Mouse (Mus musculus) CH12.LX (cell line): ENCODE measurements around the gene Ndufv1. TPM values are rescaled to one million over a fixed set of nuclear protein-coding genes. Genes with fewer than 3 reads are reported as not detected.

Source experiments
- DNase-seq: peaks from one replicate; pipeline ENCODE4 v3.0.0-alpha.2; 2013; ENCODE audit errors: extremely low read depth
- H3K27ac ChIP-seq: 2 replicates; pipeline ENCODE4 v1.5.1; 2012; ENCODE audit warnings: low read depth, mild to moderate bottlenecking, control low read depth, moderate library complexity; ENCODE audit not compliant: insufficient read depth
- H3K27me3 ChIP-seq: replicated peaks from 2 replicates; pipeline ENCODE3; 2012; ENCODE audit warnings: inconsistent platforms
- H3K36me3 ChIP-seq, 2 experiments: replicated peaks in 1 of 2; 2 replicates each; pipeline versions ENCODE3 to v1.6.1; 2012; ENCODE audit warnings: inconsistent platforms in 1 of 2, low read length in 1 of 2, mild to moderate bottlenecking in 1 of 2, mixed read lengths in 1 of 2, moderate library complexity in 1 of 2; ENCODE audit not compliant: control insufficient read depth in 1 of 2, insufficient read depth in 1 of 2
- H3K4me1 ChIP-seq, 2 experiments: 2 replicates each; pipeline ENCODE4 v1.6.1; 2012; ENCODE audit warnings: inconsistent platforms in 1 of 2, moderate library complexity in 1 of 2; ENCODE audit not compliant: insufficient read depth in 2 of 2, control insufficient read depth in 1 of 2
- H3K4me2 ChIP-seq: 2 replicates; pipeline ENCODE4 v1.6.1; 2012; ENCODE audit warnings: low read depth, mild to moderate bottlenecking, control low read depth; ENCODE audit not compliant: poor library complexity, insufficient read depth, severe bottlenecking
- H3K4me3 ChIP-seq, 3 experiments: fragments of 150-350 bp in 1 of 3; sonication (generic) in 1 of 3; replicated peaks in 1 of 3; 2 replicates each; pipeline versions ENCODE3 to v1.5.1; 2011 to 2012; ENCODE audit warnings: low read depth in 2 of 3, low read length in 2 of 3, mild to moderate bottlenecking in 2 of 3, moderate library complexity in 2 of 3, control low read depth in 1 of 3, improper control_type of control experiment in 1 of 3, inconsistent platforms in 1 of 3, mixed read lengths in 1 of 3; ENCODE audit not compliant: poor library complexity in 1 of 3
- H3K79me2 ChIP-seq: replicated peaks from 2 replicates; pipeline ENCODE4 v1.6.1; 2012; ENCODE audit warnings: mild to moderate bottlenecking, moderate library complexity; ENCODE audit not compliant: control insufficient read depth, poor library complexity, insufficient read depth, severe bottlenecking; ENCODE audit errors: extremely low read depth
- H3K9ac ChIP-seq: 2 replicates; pipeline ENCODE4 v1.6.1; 2012; ENCODE audit warnings: low read depth, mild to moderate bottlenecking, control low read depth, moderate library complexity; ENCODE audit not compliant: insufficient read depth
- H3K9me3 ChIP-seq: replicated peaks from 2 replicates; pipeline ENCODE3; 2012; ENCODE audit warnings: low read length, inconsistent platforms, mixed read lengths
- BHLHE40 ChIP-seq: IDR thresholded peaks from 2 replicates; pipeline ENCODE4 v1.6.1; 2011; ENCODE audit warnings: mild to moderate bottlenecking, low read depth, low read length, improper control_type of control experiment
- CHD1 ChIP-seq: IDR thresholded peaks from 2 replicates; pipeline ENCODE4 v1.6.1; 2012; ENCODE audit warnings: low read depth, low read length, improper control_type of control experiment, inconsistent platforms
- CHD2 ChIP-seq: IDR thresholded peaks from 2 replicates; pipeline ENCODE4 v1.6.1; 2011; ENCODE audit warnings: low read length, improper control_type of control experiment
- E2F4 ChIP-seq: IDR thresholded peaks from 2 replicates; pipeline ENCODE4 v1.6.1; 2011; ENCODE audit warnings: low read depth, low read length, improper control_type of control experiment; ENCODE audit not compliant: insufficient replicate concordance
- ETS1 ChIP-seq: conservative IDR thresholded peaks from 2 replicates; pipeline ENCODE4 v1.6.1; 2012; ENCODE audit warnings: low read depth, mild to moderate bottlenecking, inconsistent platforms, low read length, improper control_type of control experiment, moderate library complexity
- GABPA ChIP-seq: IDR thresholded peaks from 2 replicates; pipeline ENCODE4 v1.6.1; 2012; ENCODE audit warnings: low read depth, low read length, improper control_type of control experiment, inconsistent platforms; ENCODE audit not compliant: insufficient replicate concordance
- HCFC1 ChIP-seq: IDR thresholded peaks from 2 replicates; pipeline ENCODE4 v1.6.1; 2012; ENCODE audit warnings: low read depth, mild to moderate bottlenecking, inconsistent platforms, low read length, improper control_type of control experiment
- IRF4 ChIP-seq: IDR thresholded peaks from 2 replicates; pipeline ENCODE4 v1.6.1; 2014; ENCODE audit warnings: low read depth, mild to moderate bottlenecking, inconsistent platforms, low read length, improper control_type of control experiment
- JUND ChIP-seq: conservative IDR thresholded peaks from 2 replicates; pipeline ENCODE4 v1.6.1; 2011; ENCODE audit warnings: low read depth, low read length, improper control_type of control experiment
- KAT2A ChIP-seq: IDR thresholded peaks from 2 replicates; pipeline ENCODE4 v1.6.1; 2012; ENCODE audit warnings: low read length, improper control_type of control experiment, inconsistent platforms; ENCODE audit not compliant: insufficient replicate concordance
- MAFK ChIP-seq: IDR thresholded peaks from 2 replicates; pipeline ENCODE4 v1.6.1; 2011; ENCODE audit warnings: low read length, improper control_type of control experiment; ENCODE audit not compliant: insufficient replicate concordance
- MAX ChIP-seq: IDR thresholded peaks from 2 replicates; pipeline ENCODE4 v1.6.1; 2011; ENCODE audit warnings: low read length, improper control_type of control experiment
- MEF2A ChIP-seq: IDR thresholded peaks from 2 replicates; pipeline ENCODE4 v1.6.1; 2014; ENCODE audit warnings: low read depth, mild to moderate bottlenecking, inconsistent platforms, low read length, improper control_type of control experiment, borderline replicate concordance
- MXI1 ChIP-seq: IDR thresholded peaks from 2 replicates; pipeline ENCODE4 v1.6.1; 2011; ENCODE audit warnings: mild to moderate bottlenecking, low read depth, low read length, improper control_type of control experiment
- MYC ChIP-seq: IDR thresholded peaks from 2 replicates; pipeline ENCODE4 v1.6.1; 2011; ENCODE audit warnings: low read depth, mild to moderate bottlenecking, improper control_type of control experiment, low read length
- NELFE ChIP-seq: IDR thresholded peaks from 2 replicates; pipeline ENCODE4 v1.6.1; 2011; ENCODE audit warnings: low read depth, low read length, improper control_type of control experiment
- PAX5 ChIP-seq: IDR thresholded peaks from 2 replicates; pipeline ENCODE4 v1.6.1; 2012; ENCODE audit warnings: low read length, inconsistent platforms, mixed read lengths
- POLR2A ChIP-seq: IDR thresholded peaks from 2 replicates; pipeline ENCODE4 v1.6.1; 2011; ENCODE audit warnings: low read depth, mild to moderate bottlenecking, improper control_type of control experiment, low read length
- POLR2AphosphoS2 ChIP-seq: IDR thresholded peaks from 2 replicates; pipeline ENCODE4 v1.6.1; 2011; ENCODE audit warnings: low read depth, low read length, improper control_type of control experiment
- RCOR1 ChIP-seq: conservative IDR thresholded peaks from 2 replicates; pipeline ENCODE4 v1.6.1; 2012; ENCODE audit warnings: low read depth, mild to moderate bottlenecking, inconsistent platforms, low read length, improper control_type of control experiment
- SIN3A ChIP-seq: IDR thresholded peaks from 2 replicates; pipeline ENCODE4 v1.6.1; 2012; ENCODE audit warnings: low read length, improper control_type of control experiment, inconsistent platforms
- SMC3 ChIP-seq: IDR thresholded peaks from 2 replicates; pipeline ENCODE4 v1.6.1; 2011; ENCODE audit warnings: low read depth, low read length, improper control_type of control experiment
- TBP ChIP-seq: conservative IDR thresholded peaks from 2 replicates; pipeline ENCODE4 v1.6.1; 2011; ENCODE audit warnings: low read depth, low read length, improper control_type of control experiment
- TCF12 ChIP-seq: IDR thresholded peaks from 2 replicates; pipeline ENCODE4 v1.6.1; 2014; ENCODE audit warnings: low read depth, mild to moderate bottlenecking, inconsistent platforms, low read length, improper control_type of control experiment
- UBTF ChIP-seq: IDR thresholded peaks from 2 replicates; pipeline ENCODE4 v1.6.1; 2012; ENCODE audit warnings: low read depth, mild to moderate bottlenecking, inconsistent platforms, low read length, improper control_type of control experiment, moderate library complexity
- ZC3H11A ChIP-seq: IDR thresholded peaks from 2 replicates; pipeline ENCODE4 v1.6.1; 2012; ENCODE audit warnings: low read depth, mild to moderate bottlenecking, inconsistent platforms, low read length, improper control_type of control experiment
- ZMIZ1 ChIP-seq: IDR thresholded peaks from 2 replicates; pipeline ENCODE4 v1.6.1; 2012; ENCODE audit warnings: low read depth, mild to moderate bottlenecking, inconsistent platforms, low read length, improper control_type of control experiment
- ZNF384 ChIP-seq: IDR thresholded peaks from 2 replicates; pipeline ENCODE4 v1.6.1; 2012; ENCODE audit warnings: low read depth, low read length, improper control_type of control experiment, inconsistent platforms
- dilution Hi-C: fragments of 300-500 bp; cut with MboI; formaldehyde crosslinking; loops from 2 replicates; pipeline ENCODE4 v1.14.3; 2020; ENCODE audit warnings: low sequenced_read_pairs; ENCODE audit not compliant: extremely low pct_unique_long_range_greater_than_20kb, extremely low pct_ligation_motif_present
- in situ Hi-C: fragments of 300-500 bp; cut with MboI; formaldehyde crosslinking; loops from 3 replicates; pipeline ENCODE4 v1.14.3; 2019; ENCODE audit warnings: low sequenced_read_pairs, low pct_ligation_motif_present, low pct_unique_long_range_greater_than_20kb, mixed read lengths
- polyA plus RNA-seq: library from polyadenylated mRNA; unstranded; fragments of >175 nt; gene quantifications from 2 replicates; pipeline ENCODE4 v1.2.1, GENCODE M21; 2012; ENCODE audit warnings: low read depth; ENCODE audit not compliant: insufficient read length
- total RNA-seq, 2 experiments: library from RNA; depleted of rRNA; stranded (reverse); fragments of 300-350 nt in 1 of 2; fragments of >200 nt in 1 of 2; gene quantifications; 2 replicates each; pipeline ENCODE4 v1.2.3; 2012 to 2014

Ndufv1 gene
- total and polyA plus RNA-seq, 3 experiments: 119 to 183 (median 133) TPM

GRCm38 (mm10) chr19:4000949-4001525, 11.6 kb downstream of the Ndufv1 start:
- no peaks in the 10 kb centered on the region for H3K9me3 ChIP-seq
- H3K27me3 ChIP-seq: peaks cover 9% of the 10 kb centered on the region
- no peaks in the 10 kb centered on the region for H3K79me2 ChIP-seq
- peak overlapping the region; percentile 48 for H3K4me2 ChIP-seq
- peak overlapping the region; percentile 57 for H3K9ac ChIP-seq
- peaks cover 12 to 40% of the 10 kb centered on the region in 2 experiments for H3K36me3 ChIP-seq
- DNase-seq: no peak
- in situ Hi-C loops: no loop called here
- dilution Hi-C loops: no loop called here
- peak overlapping the region; percentile 75 to 84 (median 83) for H3K4me3 ChIP-seq
- H3K4me1 ChIP-seq: peaks cover 11 to 23% of the 10 kb centered on the region in 2 experiments
- H3K27ac ChIP-seq: no peak overlapping the region
- no peak for TF ChIP-seq UBTF
- no peak for TF ChIP-seq CHD1
- no peak for TF ChIP-seq PAX5
- no peak for TF ChIP-seq MAX
- no peak for TF ChIP-seq JUND
- no peak for TF ChIP-seq MYC
- TF ChIP-seq E2F4: no peak
- no peak for TF ChIP-seq POLR2A
- no peak for TF ChIP-seq HCFC1
- TF ChIP-seq ZNF384: no peak
- TF ChIP-seq IRF4: no peak

GRCm38 (mm10) chr19:4000119-4000900, 12.3 kb downstream of the Ndufv1 start, which contains the start of the genes Nudt8 and Gm49405:
Nudt8 (plus strand) TSS chr19:4000580.
Gm49405 (plus strand) TSS chr19:4000626.
- H3K27me3 ChIP-seq: peaks cover 16% of the 10 kb centered on the region
- no peaks in the 10 kb centered on the region for H3K9me3 ChIP-seq
- peak within 1 kb of the TSS; percentile 89 for H3K27ac ChIP-seq
- H3K4me2 ChIP-seq: peak within 1 kb of the TSS; percentile 85
- DNase-seq: peak; percentile 99
- H3K36me3 ChIP-seq: peaks cover 9 to 34% of the 10 kb centered on the region in 2 experiments
- in situ Hi-C loops: no loop called here
- peak within 1 kb of the TSS; percentile 75 to 84 (median 83) for H3K4me3 ChIP-seq
- H3K4me1 ChIP-seq: peaks cover 11 to 23% of the 10 kb centered on the region in 2 experiments
- no peaks in the 10 kb centered on the region for H3K79me2 ChIP-seq
- dilution Hi-C loops: no loop called here
- peak within 1 kb of the TSS; percentile 70 for H3K9ac ChIP-seq
- TF ChIP-seq MEF2A (peak; percentile 44; the same call in 1 of the 2 replicates), HCFC1 (peak; percentile 68), TBP (peak; percentile 69), MAX (peak; percentile 51; the same call in 1 of the 2 replicates), UBTF (peak; percentile 66; the same call in 1 of the 2 replicates), MAFK (no peak), NELFE (peak; percentile 93), KAT2A (0 out of 2 replicates have a peak, but pooled peaks have one; percentile 38), GABPA (no peak), MYC (peak; percentile 79), MXI1 (peak; percentile 69), PAX5 (no peak), POLR2AphosphoS2 (peak; percentile 90), ZMIZ1 (peak; percentile 82), RCOR1 (0 out of 2 replicates have a peak, but pooled peaks have one; percentile 38), IRF4 (peak; percentile 53; the same call in 1 of the 2 replicates), BHLHE40 (peak; percentile 25; the same call in 1 of the 2 replicates), ZNF384 (no peak), SMC3 (peak; percentile 43), E2F4 (no peak), SIN3A (peak; percentile 83), ZC3H11A (no peak), TCF12 (peak; percentile 44; the same call in 1 of the 2 replicates), ETS1 (no peak; the same call in 1 of the 2 replicates), CHD2 (no peak)
